Mouse (Mus musculus) megakaryocyte, embryonic 14.5 days (primary cell): ENCODE data around the gene Cntn4.

Experiments used
- FLI1 ChIP-seq: IDR thresholded peaks from 2 replicates; pipeline ENCODE4 v1.6.1; 2012; ENCODE audit warnings: low read length, inconsistent platforms, mixed read lengths
- GATA1 ChIP-seq: IDR thresholded peaks from 3 replicates; pipeline ENCODE4 v1.6.1; 2012; ENCODE audit warnings: mixed read lengths, low read length, inconsistent platforms, borderline replicate concordance

DNA sequence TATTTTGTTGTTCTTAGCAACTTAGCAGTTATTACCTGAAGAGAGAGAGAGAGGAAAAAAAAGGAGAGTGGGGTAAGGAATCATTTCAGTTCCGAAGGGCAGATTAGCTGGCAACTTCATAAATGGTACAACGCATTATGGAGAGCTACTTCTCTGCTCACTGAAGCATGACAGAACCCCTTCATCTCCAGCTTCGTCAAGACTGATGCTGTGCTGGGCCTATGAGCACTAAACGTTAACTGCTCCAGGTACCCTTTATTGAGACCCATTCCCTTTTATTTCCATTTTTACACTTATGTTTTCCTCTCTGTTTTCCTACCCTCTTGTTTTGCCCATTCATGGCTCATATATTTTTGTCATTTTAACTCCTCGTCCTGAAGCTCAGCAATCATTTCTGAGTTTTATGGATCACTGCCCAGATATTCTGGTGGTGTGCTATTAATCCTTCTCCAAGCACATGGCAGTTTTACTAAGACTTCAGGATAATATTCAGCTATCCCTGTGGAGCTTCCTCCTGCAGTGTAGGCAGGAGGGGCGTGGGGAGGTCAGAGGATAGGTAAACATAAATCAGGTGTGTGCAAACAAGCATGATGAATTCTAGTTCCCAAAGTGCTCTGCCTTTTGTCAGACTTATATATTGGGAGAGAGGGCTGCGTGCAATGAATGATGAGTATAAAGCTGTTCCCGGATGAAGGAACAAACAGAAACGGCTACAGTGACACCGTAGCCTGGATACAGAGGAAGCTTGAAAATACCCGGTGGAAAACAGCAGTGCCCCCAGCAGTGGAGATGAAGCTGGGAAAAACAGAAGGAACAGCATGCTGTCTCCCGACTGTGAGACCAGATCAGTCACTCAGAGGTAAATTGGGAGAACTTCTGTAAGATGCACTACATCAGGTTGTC lies 559.8 kb downstream of the Cntn4 start:
- TF ChIP-seq FLI1 (no peak), GATA1 (no peak)
